Mouse (Mus musculus) lung, adult 2 months (tissue): ENCODE measurements around the gene Tpst2.

Source experiments
- CTCF ChIP-seq: fragments of 200-500 bp; IDR thresholded peaks from 2 replicates; pipeline ENCODE4 v1.5.1; 2011; ENCODE audit warnings: mild to moderate bottlenecking, low read length, control low read depth; ENCODE audit not compliant: insufficient read depth
- POLR2A ChIP-seq: fragments of 200-500 bp; IDR thresholded peaks from 2 replicates; pipeline ENCODE4 v1.6.1; 2011; ENCODE audit warnings: low read depth, mild to moderate bottlenecking, control low read depth, low read length, borderline replicate concordance; ENCODE audit errors: extremely low read depth

DNA sequence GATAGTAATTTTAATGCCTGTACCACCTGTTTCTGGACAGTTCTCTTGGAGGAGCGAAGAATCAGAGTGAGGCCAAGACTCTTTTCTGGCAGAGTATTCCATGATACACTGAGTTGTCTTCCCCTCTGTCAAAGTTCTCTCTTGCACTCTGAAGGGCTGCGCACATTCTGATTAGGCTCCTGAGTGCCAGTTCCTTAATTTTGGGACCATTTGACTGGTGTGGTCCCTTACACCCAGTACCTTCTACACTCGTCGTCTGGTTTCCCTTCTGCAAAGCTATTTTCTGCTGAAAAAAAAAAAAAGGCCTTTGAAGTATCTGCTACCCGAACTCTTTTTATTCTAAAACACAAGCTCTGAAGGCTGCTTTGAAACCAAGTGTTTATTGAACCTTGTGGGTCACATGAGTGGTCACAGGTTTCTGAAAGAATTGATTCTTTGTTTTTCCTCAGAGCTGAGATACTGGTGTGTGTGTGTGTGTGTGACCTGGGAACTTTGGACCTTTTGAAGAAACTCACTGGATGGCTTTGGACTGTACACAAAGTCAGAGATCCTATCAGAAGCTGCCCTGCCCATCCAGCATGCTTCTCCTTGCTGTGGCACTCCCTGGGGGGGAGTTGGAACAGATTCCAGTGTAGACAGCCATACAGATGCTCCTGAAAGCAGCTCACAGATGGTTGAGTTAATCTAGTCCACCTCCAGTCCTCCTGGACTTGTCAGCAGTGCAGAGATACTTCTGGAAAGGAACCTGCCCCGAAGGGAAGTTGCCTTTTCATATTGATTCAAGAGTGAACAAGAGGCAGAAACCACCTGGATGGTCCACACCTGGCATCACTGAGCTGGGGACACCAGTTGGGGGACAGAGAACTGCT lies 67.8 kb downstream of the Tpst2 start:
- TF ChIP-seq CTCF (no peak), POLR2A (no peak)
